Mouse (Mus musculus) lung, embryonic 15.5 days (tissue): ENCODE measurements around the gene Uck2. TPM values are rescaled to one million over a fixed set of nuclear protein-coding genes. Genes with fewer than 3 reads are reported as not detected.

Source experiments
- ATAC-seq: fragments of 200-750 bp; cut with Nextera tagmentation; 2 replicates; pipeline ENCODE4 v1.8.0; 2017; ENCODE audit warnings: moderate number of reproducible peaks, borderline replicate concordance; ENCODE audit not compliant: low FRiP score, low TSS enrichment; ENCODE audit errors: extremely low read depth
- H3K27ac ChIP-seq: fragments of 300-500 bp; sonication (generic); 2 replicates; pipeline ENCODE4 v1.5.1; 2015; ENCODE audit warnings: moderate library complexity, mild to moderate bottlenecking, inconsistent platforms
- H3K27me3 ChIP-seq: fragments of 300-500 bp; sonication (generic); 2 replicates; pipeline ENCODE4 v1.6.1; 2015; ENCODE audit warnings: inconsistent platforms
- H3K36me3 ChIP-seq: fragments of 300-500 bp; sonication (generic); 2 replicates; pipeline ENCODE4 v1.6.1; 2015; ENCODE audit warnings: inconsistent platforms
- H3K4me1 ChIP-seq: fragments of 300-500 bp; sonication (generic); 2 replicates; pipeline ENCODE4 v1.6.1; 2015; ENCODE audit warnings: inconsistent platforms
- H3K4me2 ChIP-seq: fragments of 300-500 bp; sonication (generic); 2 replicates; pipeline ENCODE4 v1.6.1; 2015; ENCODE audit warnings: inconsistent platforms, mild to moderate bottlenecking, moderate library complexity
- H3K4me3 ChIP-seq: fragments of 300-500 bp; sonication (generic); 2 replicates; pipeline ENCODE4 v1.5.1; 2015; ENCODE audit warnings: mild to moderate bottlenecking, inconsistent platforms
- H3K9ac ChIP-seq: fragments of 300-500 bp; sonication (generic); 2 replicates; pipeline ENCODE4 v1.6.1; 2015; ENCODE audit warnings: inconsistent platforms
- H3K9me3 ChIP-seq: fragments of 300-500 bp; sonication (generic); 2 replicates; pipeline ENCODE4 v1.6.1; 2016; ENCODE audit warnings: inconsistent platforms
- WGBS: fragments of 180-500 bp; shearing (Covaris S2); methylation state at CpG from one replicate; pipeline ENCODE4 v1.1.7; 2015; 5-methylcytosine and 5-hydroxymethylcytosine counted together
- polyA plus RNA-seq: library from polyadenylated mRNA; unstranded; fragments of >200 nt; fragmentation: Nextera tagmentation; extraction: Ambion mirVana; gene quantifications from 2 replicates; pipeline ENCODE4 v1.2.1, GENCODE M21; 2015

Uck2 gene
- polyA plus RNA-seq, 1 experiment from 2014 or later, result 79.2 TPM

- H3K4me1 ChIP-seq, result peaks cover 27% of the 10 kb centered on the region
- peak overlapping the region; percentile 89 for H3K4me3 ChIP-seq
- H3K9me3 ChIP-seq, result no peaks in the 10 kb centered on the region
- under 1% methylated on average over 44 of the region's 44 CpGs for WGBS
- peak overlapping the region; percentile 62 for H3K9ac ChIP-seq
- peaks cover 10% of the 10 kb centered on the region; the same call in 1 of the 2 replicates for H3K27me3 ChIP-seq
- peak; percentile 24; the same call in 1 of the 2 replicates for ATAC-seq
- H3K27ac ChIP-seq, result peak overlapping the region; percentile 97
- peak overlapping the region; percentile 92 for H3K4me2 ChIP-seq
- H3K36me3 ChIP-seq, result no peaks in the 10 kb centered on the region
Measured at GRCm38 (mm10) chr1:167283441-167284257, 1.5 kb downstream of the Uck2 start.

DNA sequence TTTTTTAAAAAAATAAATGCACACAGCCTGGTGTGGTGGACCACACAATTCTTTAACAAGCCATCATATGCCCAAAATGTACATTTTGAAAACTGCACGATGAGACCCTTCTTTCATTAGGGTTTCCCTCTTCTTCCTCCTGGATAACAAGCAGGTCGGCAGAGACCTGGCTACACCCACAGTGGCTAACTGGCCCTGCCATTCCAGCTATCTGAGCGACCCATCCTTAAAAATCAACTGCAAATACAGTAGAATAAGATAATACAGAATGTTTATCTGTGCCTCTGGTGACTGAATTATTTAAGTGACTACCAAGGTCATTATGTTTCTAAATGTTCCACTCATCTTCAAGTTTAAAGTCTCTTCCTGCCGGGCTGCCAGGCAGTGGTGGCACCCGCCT is 2.4 kb downstream of the Uck2 start:
- H3K27me3 ChIP-seq, result peaks cover 3% of the 10 kb centered on the region; the same call in 1 of the 2 replicates
- H3K9me3 ChIP-seq, result no peaks in the 10 kb centered on the region
- ATAC-seq, result no peak
- H3K27ac ChIP-seq, result 0 out of 2 replicates have a peak overlapping the region, but pooled peaks have one; percentile 97
- peak overlapping the region; percentile 89 for H3K4me3 ChIP-seq
- no peaks in the 10 kb centered on the region for H3K36me3 ChIP-seq
- WGBS, result 40% methylated on average over 5 of the region's 5 CpGs
- no peak overlapping the region for H3K9ac ChIP-seq
- H3K4me1 ChIP-seq, result peaks cover 27% of the 10 kb centered on the region
- peak overlapping the region; percentile 92 for H3K4me2 ChIP-seq

DNA sequence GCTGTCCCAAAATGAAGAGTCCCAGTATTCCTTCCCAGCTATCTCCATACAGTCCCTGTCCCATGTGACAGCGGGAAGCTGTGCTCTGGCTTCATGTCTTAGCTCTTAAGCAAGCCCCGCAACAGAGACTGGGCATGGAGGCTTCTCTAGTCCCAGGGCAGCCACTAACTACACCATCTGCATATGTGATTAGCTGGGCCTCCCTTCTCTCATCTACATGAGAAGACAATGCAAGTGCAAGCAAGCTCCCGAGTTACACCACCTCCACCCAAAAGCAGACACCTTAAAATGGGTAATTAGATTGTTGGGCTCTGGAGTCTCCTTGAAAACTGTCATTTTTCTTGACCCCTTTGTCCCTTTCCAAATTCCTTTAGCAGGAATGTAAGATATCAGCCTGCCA is 3.0 kb downstream of the Uck2 start:
- no peak for ATAC-seq
- H3K4me1 ChIP-seq, result peaks cover 27% of the 10 kb centered on the region
- H3K9ac ChIP-seq, result no peak overlapping the region
- WGBS, result 78% methylated on average over 3 of the region's 3 CpGs
- no peaks in the 10 kb centered on the region for H3K36me3 ChIP-seq
- no peaks in the 10 kb centered on the region for H3K27me3 ChIP-seq
- no peaks in the 10 kb centered on the region for H3K9me3 ChIP-seq
- no peak overlapping the region for H3K4me2 ChIP-seq
- no peak overlapping the region for H3K4me3 ChIP-seq
- H3K27ac ChIP-seq, result no peak overlapping the region

DNA sequence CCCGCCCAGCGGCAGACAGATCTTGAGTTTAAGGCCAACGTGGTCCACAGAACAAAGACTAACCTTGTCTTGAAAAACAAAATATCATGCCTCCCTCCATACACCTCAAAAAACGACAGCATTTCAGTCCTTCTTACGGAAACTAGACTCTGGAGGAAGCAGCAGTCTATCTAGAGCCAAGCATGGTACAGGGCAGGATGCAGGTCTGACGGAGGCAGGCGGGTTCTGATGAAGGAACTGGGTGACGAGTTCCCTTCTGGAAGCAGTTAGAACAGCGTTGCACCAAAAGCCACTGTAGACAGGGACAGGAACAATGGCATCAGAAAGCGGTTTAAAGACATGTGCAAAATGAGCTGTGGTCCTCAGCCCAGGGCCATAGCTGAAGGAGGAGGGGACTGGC is 5.1 kb downstream of the Uck2 start:
- H3K4me3 ChIP-seq, result no peak overlapping the region
- H3K36me3 ChIP-seq, result no peaks in the 10 kb centered on the region
- peaks cover 22% of the 10 kb centered on the region for H3K4me1 ChIP-seq
- H3K27me3 ChIP-seq, result no peaks in the 10 kb centered on the region
- H3K9ac ChIP-seq, result no peak overlapping the region
- no peak overlapping the region for H3K4me2 ChIP-seq
- H3K27ac ChIP-seq, result no peak overlapping the region
- no peaks in the 10 kb centered on the region for H3K9me3 ChIP-seq
- no peak for ATAC-seq
- 82% methylated on average over 10 of the region's 10 CpGs for WGBS

- peaks cover 30% of the 10 kb centered on the region for H3K4me1 ChIP-seq
- H3K27ac ChIP-seq, result no peak overlapping the region
- H3K4me2 ChIP-seq, result no peak overlapping the region
- H3K36me3 ChIP-seq, result no peaks in the 10 kb centered on the region
- H3K27me3 ChIP-seq, result no peaks in the 10 kb centered on the region
- H3K9ac ChIP-seq, result no peak overlapping the region
- no peak for ATAC-seq
- 73% methylated on average over 13 of the region's 13 CpGs for WGBS
- H3K4me3 ChIP-seq, result no peak overlapping the region
- no peaks in the 10 kb centered on the region for H3K9me3 ChIP-seq
Measured at GRCm38 (mm10) chr1:167279160-167279715, 5.9 kb downstream of the Uck2 start.

- Histone ChIP-seq H3K36me3 (no peaks in the 10 kb centered on the region), H3K4me2 (no peak overlapping the region), H3K9me3 (no peaks in the 10 kb centered on the region), H3K4me3 (no peak overlapping the region), H3K9ac (no peak overlapping the region), H3K27ac (no peak overlapping the region), H3K27me3 (no peaks in the 10 kb centered on the region), H3K4me1 (peaks cover 38% of the 10 kb centered on the region)
- 68% methylated on average over 6 of the region's 6 CpGs for WGBS
- ATAC-seq, result no peak
Measured at GRCm38 (mm10) chr1:167278395-167278794, 6.7 kb downstream of the Uck2 start.

DNA sequence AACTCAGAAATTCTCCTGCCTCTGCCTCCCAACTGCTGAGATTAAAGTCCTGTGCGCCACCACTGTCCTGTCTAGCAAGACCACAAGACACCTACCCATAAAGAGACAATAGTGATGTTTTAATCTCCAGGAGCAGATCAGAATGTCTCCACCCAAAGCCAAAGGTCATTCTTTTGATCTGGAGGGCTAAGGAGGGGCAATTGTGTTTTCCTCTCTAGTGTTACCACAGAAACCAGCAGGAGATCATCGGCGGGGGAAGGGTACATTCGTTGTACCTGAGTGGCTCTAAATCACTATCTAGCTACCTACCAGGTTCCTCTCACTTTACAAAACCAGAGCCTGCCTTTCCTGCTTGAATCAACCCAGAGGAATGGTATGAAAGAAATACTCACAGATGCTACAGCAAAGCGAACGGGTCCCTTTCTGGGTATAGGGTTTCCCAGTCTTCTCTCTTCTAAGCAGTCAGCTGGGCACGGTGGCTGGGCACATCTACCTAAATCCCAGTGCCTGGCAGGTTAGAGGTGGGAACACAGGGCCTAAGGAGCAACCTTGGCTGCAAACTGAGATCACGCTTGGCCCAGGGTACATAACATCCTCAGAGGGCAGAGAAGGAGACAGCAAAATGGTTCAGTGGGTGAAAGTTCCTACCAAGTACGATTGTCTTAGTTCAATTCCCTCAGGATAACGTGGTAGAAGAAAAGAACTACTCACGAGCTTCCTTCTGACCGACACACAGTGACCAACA is 10.3 kb downstream of the Uck2 start:
- H3K4me1 ChIP-seq, result peaks cover 45% of the 10 kb centered on the region

DNA sequence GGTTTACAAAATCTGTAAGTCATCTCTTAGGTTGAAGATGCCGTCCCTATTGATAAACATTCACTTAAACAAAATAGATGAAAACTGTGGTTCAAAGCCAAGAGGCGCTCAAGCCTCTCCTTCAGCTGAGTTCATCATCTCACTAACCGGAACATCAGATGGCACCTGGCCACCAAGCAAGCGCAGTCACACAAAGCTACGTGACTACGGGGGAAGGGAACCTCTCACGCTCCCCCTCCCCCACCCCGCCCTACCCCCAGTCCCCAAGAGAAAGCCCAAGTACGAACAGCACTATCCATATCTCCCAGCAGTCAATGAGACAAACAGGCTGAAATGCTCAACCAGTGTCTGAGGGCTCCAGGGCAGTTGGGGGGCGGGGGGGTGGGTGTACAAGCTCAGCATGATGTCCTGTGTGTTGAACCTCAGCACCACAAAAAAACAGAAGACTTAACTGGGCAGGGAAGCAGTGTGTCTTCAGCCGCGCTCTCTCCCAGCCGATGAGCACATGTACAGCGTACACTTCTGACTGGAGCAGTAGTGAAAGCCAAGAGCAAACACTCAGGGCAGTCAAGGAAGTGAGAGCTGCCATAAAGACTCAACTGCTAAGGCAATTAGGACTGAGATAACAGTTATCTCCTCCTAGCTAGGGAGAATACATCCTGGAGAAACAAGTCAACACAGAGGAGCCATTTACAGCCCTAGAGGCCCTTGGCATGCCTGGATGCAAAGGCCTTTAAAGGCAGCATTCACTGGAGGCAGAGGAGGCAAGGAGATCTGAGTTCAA is 11.5 kb downstream of the Uck2 start:
- Histone ChIP-seq H3K9me3 (no peaks in the 10 kb centered on the region), H3K9ac (no peak overlapping the region), H3K27me3 (no peaks in the 10 kb centered on the region), H3K4me1 (peaks cover 58% of the 10 kb centered on the region), H3K36me3 (no peaks in the 10 kb centered on the region), H3K4me3 (no peak overlapping the region), H3K27ac (no peak overlapping the region), H3K4me2 (no peak overlapping the region; the same call in 1 of the 2 replicates)
- ATAC-seq, result peak; percentile 35
- WGBS, result 34% methylated on average over 14 of the region's 14 CpGs

More for the DNA sequence above, 10.3 kb downstream of the Uck2 start:
- WGBS, result 84% methylated on average over 12 of the region's 12 CpGs
- Histone ChIP-seq H3K9me3 (no peaks in the 10 kb centered on the region), H3K36me3 (no peaks in the 10 kb centered on the region), H3K9ac (no peak overlapping the region), H3K4me3 (no peak overlapping the region), H3K27ac (no peak overlapping the region), H3K4me2 (no peak overlapping the region), H3K27me3 (no peaks in the 10 kb centered on the region)
- ATAC-seq, result no peak

DNA sequence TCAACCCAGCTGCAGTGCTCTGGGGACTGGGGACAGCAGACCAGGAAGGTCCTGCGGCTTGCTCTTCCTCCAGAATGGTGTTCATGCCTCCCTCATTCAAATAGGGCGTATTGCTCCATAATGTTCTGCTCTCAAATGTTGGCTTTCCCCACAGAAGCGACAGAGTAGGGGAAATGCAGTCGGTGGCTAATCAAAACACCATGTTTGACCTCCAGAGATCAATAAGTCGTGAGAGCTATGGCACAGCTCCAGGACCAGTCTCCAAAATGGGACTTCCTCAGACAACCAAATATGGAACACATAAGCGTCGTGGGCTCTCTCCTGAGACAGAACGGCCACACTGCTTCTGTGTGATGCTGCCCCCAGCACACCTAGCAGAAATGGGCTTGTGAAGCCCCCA is 13.3 kb downstream of the Uck2 start:
- Histone ChIP-seq H3K27me3 (no peaks in the 10 kb centered on the region), H3K4me2 (0 out of 2 replicates have a peak overlapping the region, but pooled peaks have one; percentile 58), H3K9ac (no peak overlapping the region), H3K4me3 (no peak overlapping the region), H3K9me3 (no peaks in the 10 kb centered on the region), H3K4me1 (peaks cover 63% of the 10 kb centered on the region), H3K36me3 (no peaks in the 10 kb centered on the region), H3K27ac (peak overlapping the region; percentile 93)
- no peak for ATAC-seq
- WGBS, result 23% methylated on average over 8 of the region's 8 CpGs

- Histone ChIP-seq H3K36me3 (no peaks in the 10 kb centered on the region), H3K4me2 (0 out of 2 replicates have a peak overlapping the region, but pooled peaks have one; percentile 58), H3K27me3 (no peaks in the 10 kb centered on the region), H3K9ac (no peak overlapping the region), H3K4me3 (no peak overlapping the region), H3K27ac (peak overlapping the region; percentile 93), H3K4me1 (peaks cover 63% of the 10 kb centered on the region), H3K9me3 (no peaks in the 10 kb centered on the region)
- ATAC-seq, result no peak
- 28% methylated on average over 4 of the region's 4 CpGs for WGBS
Measured at GRCm38 (mm10) chr1:167271304-167271703, 13.8 kb downstream of the Uck2 start.
